Mouse (Mus musculus) erythroblast, embryonic 14.5 days (primary cell): ENCODE data around the gene Cyp2c37. TPM values are rescaled to one million over a fixed set of nuclear protein-coding genes. Genes with fewer than 3 reads are reported as not detected.
"Not testable (repeated sequence)": the region's sequence is repeated elsewhere in the genome, so short reads cannot be mapped to it uniquely, and the experiment has no call there.

Source experiments
- H3K27me3 ChIP-seq: 2 replicates; pipeline ENCODE4 v1.6.1; 2012; ENCODE audit warnings: inconsistent platforms; ENCODE audit not compliant: control insufficient read depth
- H3K36me3 ChIP-seq: 2 replicates; pipeline ENCODE4 v1.6.1; 2012; ENCODE audit warnings: mild to moderate bottlenecking, inconsistent platforms; ENCODE audit not compliant: control insufficient read depth
- H3K4me1 ChIP-seq: 2 replicates; pipeline ENCODE4 v1.6.1; 2012; ENCODE audit warnings: inconsistent platforms; ENCODE audit not compliant: control insufficient read depth
- H3K4me3 ChIP-seq: replicated peaks from 2 replicates; pipeline ENCODE3; 2012; ENCODE audit warnings: moderate library complexity, mild to moderate bottlenecking, inconsistent platforms
- H3K9me3 ChIP-seq: 2 replicates; pipeline ENCODE4 v1.6.1; 2012; ENCODE audit warnings: low read length, inconsistent platforms, mixed read lengths; ENCODE audit not compliant: control insufficient read depth
- GATA1 ChIP-seq: IDR thresholded peaks from 2 replicates; pipeline ENCODE4 v1.6.1; 2012; ENCODE audit warnings: low read length, inconsistent platforms, mixed read lengths
- TAL1 ChIP-seq: IDR thresholded peaks from 3 replicates; pipeline ENCODE4 v1.6.1; 2012; ENCODE audit warnings: low read length, inconsistent platforms, mixed read lengths
- polyA plus RNA-seq: library from polyadenylated mRNA; stranded (reverse); fragments of >175 nt; gene quantifications from 2 replicates; pipeline ENCODE4 v1.2.3, GENCODE M21; 2012

Gene Cyp2c37
- polyA plus RNA-seq, result not detected in 2 replicates

GRCm38 (mm10) chr19:39992140-39992539 lies at the start of gene Cyp2c37:
Gene Cyp2c37, plus strand, starts transcription at chr19:39992424.
- H3K4me1 ChIP-seq, H3K9me3 ChIP-seq, H3K27me3 ChIP-seq, H3K36me3 ChIP-seq, H3K4me3 ChIP-seq: not testable (repeated sequence)

GRCm38 (mm10) chr19:39960861-39961260 lies 31.4 kb upstream of the Cyp2c37 start:
- H3K4me1 ChIP-seq, H3K9me3 ChIP-seq, H3K27me3 ChIP-seq, H3K36me3 ChIP-seq, H3K4me3 ChIP-seq: not testable (repeated sequence)

GRCm38 (mm10) chr19:39971096-39971495 lies 21.1 kb upstream of the Cyp2c37 start:
- H3K9me3 ChIP-seq, H3K27me3 ChIP-seq, H3K4me3 ChIP-seq, H3K36me3 ChIP-seq, H3K4me1 ChIP-seq: not testable (repeated sequence)

- TF ChIP-seq TAL1 (no peak), GATA1 (no peak)
- Histone ChIP-seq H3K36me3 (no peaks in the 10 kb centered on the region), H3K9me3 (no peaks in the 10 kb centered on the region), H3K27me3 (no peaks in the 10 kb centered on the region), H3K4me1 (no peaks in the 10 kb centered on the region), H3K4me3 (no peak overlapping the region)
Observed at GRCm38 (mm10) chr19:39989471-39989870, 2.8 kb upstream of the Cyp2c37 start.

Other genes with a start within 250 kb of the Cyp2c37 start
- not detected in 2 replicates for gene Cyp2c40, start 179.6 kb upstream of the Cyp2c37 start, polyA plus RNA-seq
- gene Cyp2c69, start 105.6 kb upstream of the Cyp2c37 start, polyA plus RNA-seq, result not detected in 2 replicates
- not detected in 2 replicates for gene Cyp2c54, start 81.4 kb downstream of the Cyp2c37 start, polyA plus RNA-seq
- 0.07 TPM in 1 of 2 replicates, not detected in the other for gene Cyp2c50, start 97.3 kb downstream of the Cyp2c37 start, polyA plus RNA-seq
- gene Cyp2c70, start 194.9 kb downstream of the Cyp2c37 start, polyA plus RNA-seq, result not detected in 2 replicates